Mouse (Mus musculus): ENCODE measurements at regions not wholly inside any gene's neighbourhood (a gene's known extent, or its start where the extent isn't known, plus 50 kb on each side); places are given as distances from the start of the nearest gene placed in this dataset.

GRCm38 (mm10) chr2:30743976-30744620 lies 59.4 kb downstream of the 1700001O22Rik start:
- peak; percentile 75 to 81 for DNase-seq

- DNase-seq, result peak; percentile 72 to 84
Measured at GRCm38 (mm10) chr2:30743265-30743846, 60.1 kb downstream of the 1700001O22Rik start.

- no peak for DNase-seq
Measured at GRCm38 (mm10) chr2:30741450-30741849, 62.0 kb downstream of the 1700001O22Rik start.

GRCm38 (mm10) chr2:30737759-30738158 lies 65.7 kb downstream of the 1700001O22Rik start:
- DNase-seq, result no peak

GRCm38 (mm10) chr2:30736705-30737104 lies 66.8 kb downstream of the 1700001O22Rik start:
- DNase-seq, result no peak

- no peak for DNase-seq
Measured at GRCm38 (mm10) chr2:30736236-30736635, 67.2 kb downstream of the 1700001O22Rik start.

GRCm38 (mm10) chr2:30733853-30734252 lies 69.6 kb downstream of the 1700001O22Rik start:
- no peak for DNase-seq

GRCm38 (mm10) chr2:30731832-30732231 lies 71.6 kb downstream of the 1700001O22Rik start:
- DNase-seq, result no peak

GRCm38 (mm10) chr2:30727948-30728347 lies 75.5 kb downstream of the 1700001O22Rik start:
- DNase-seq, result no peak

- DNase-seq, result peak in 1 of 2 experiments; percentile 26
Measured at GRCm38 (mm10) chr2:30725601-30726489, 77.6 kb downstream of the 1700001O22Rik start.

GRCm38 (mm10) chr2:30725186-30725585 lies 78.3 kb downstream of the 1700001O22Rik start:
- no peak for DNase-seq

GRCm38 (mm10) chr2:30724521-30724920 lies 78.9 kb downstream of the 1700001O22Rik start:
- no peak for DNase-seq

- DNase-seq, result peak; percentile 58 to 72
Measured at GRCm38 (mm10) chr2:30723059-30723587, 80.3 kb downstream of the 1700001O22Rik start.

- no peak for DNase-seq
Measured at GRCm38 (mm10) chr2:30722263-30723050, 81.0 kb downstream of the 1700001O22Rik start.

- peak; percentile 56 to 59 for DNase-seq
Measured at GRCm38 (mm10) chr2:30721473-30722262, 81.8 kb downstream of the 1700001O22Rik start.

GRCm38 (mm10) chr2:30721048-30721461 lies 82.4 kb downstream of the 1700001O22Rik start:
- no peak for DNase-seq

GRCm38 (mm10) chr2:30720291-30720690 lies 83.2 kb downstream of the 1700001O22Rik start:
- DNase-seq, result peak in 1 of 2 experiments; percentile 25

GRCm38 (mm10) chr2:30719611-30720290 lies 83.7 kb downstream of the 1700001O22Rik start:
- DNase-seq, result peak in 1 of 2 experiments; percentile 65

GRCm38 (mm10) chr2:30718741-30719381 lies 84.6 kb downstream of the 1700001O22Rik start:
- DNase-seq, result peak; percentile 88 to 89

GRCm38 (mm10) chr2:30718329-30718675 lies 85.2 kb downstream of the 1700001O22Rik start:
- DNase-seq, result peak; percentile 92 to 94
